Mouse (Mus musculus) megakaryocyte, embryonic 14.5 days (primary cell): ENCODE results near the gene Pgap2. TPM values are rescaled to one million over a fixed set of nuclear protein-coding genes. Genes with fewer than 3 reads are reported as not detected.

Experiments used
- H3K27me3 ChIP-seq: replicated peaks from 2 replicates; pipeline ENCODE3; 2012; ENCODE audit warnings: inconsistent platforms
- H3K36me3 ChIP-seq: replicated peaks from 2 replicates; pipeline ENCODE3; 2012; ENCODE audit warnings: low read length, inconsistent platforms, mixed read lengths
- H3K4me1 ChIP-seq: 2 replicates; pipeline ENCODE4 v1.6.1; 2012; ENCODE audit warnings: inconsistent platforms
- H3K4me3 ChIP-seq: replicated peaks from 2 replicates; pipeline ENCODE3; 2012; ENCODE audit warnings: moderate library complexity, mild to moderate bottlenecking, inconsistent platforms
- H3K9me3 ChIP-seq: 2 replicates; pipeline ENCODE4 v1.6.1; 2012; ENCODE audit warnings: inconsistent platforms
- FLI1 ChIP-seq: IDR thresholded peaks from 2 replicates; pipeline ENCODE4 v1.6.1; 2012; ENCODE audit warnings: low read length, inconsistent platforms, mixed read lengths
- GATA1 ChIP-seq: IDR thresholded peaks from 3 replicates; pipeline ENCODE4 v1.6.1; 2012; ENCODE audit warnings: mixed read lengths, low read length, inconsistent platforms, borderline replicate concordance
- polyA plus RNA-seq: library from polyadenylated mRNA; stranded (reverse); fragments of >175 nt; gene quantifications from 2 replicates; pipeline ENCODE4 v1.2.3, GENCODE M21; 2012; ENCODE audit warnings: low replicate concordance; ENCODE audit not compliant: insufficient read depth

The Pgap2 gene
- polyA plus RNA-seq, 1 experiment: 17.3 TPM

DNA sequence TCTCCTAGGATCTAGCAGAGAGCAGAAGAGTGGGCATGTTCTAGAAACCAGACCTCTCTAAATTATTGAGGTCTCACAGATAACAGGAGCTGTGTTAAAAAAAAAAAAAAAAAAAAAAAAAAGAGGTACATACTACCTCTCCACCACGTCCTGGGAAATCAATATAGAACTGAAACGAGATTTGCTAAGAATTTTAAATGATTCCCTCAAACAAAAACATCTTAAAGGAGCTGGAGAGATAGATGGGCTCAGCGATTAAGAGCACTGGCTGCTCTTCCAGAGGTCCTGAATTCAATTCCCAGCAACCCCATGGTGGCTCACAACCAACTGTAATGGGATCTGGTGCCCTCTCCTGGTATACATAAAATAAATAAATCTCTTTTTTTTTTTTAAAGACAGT lies 1.1 kb downstream of the Pgap2 start:
- Histone ChIP-seq H3K4me3 (peak overlapping the region; percentile 98), H3K9me3 (no peaks in the 10 kb centered on the region), H3K27me3 (no peaks in the 10 kb centered on the region), H3K4me1 (peaks cover 49% of the 10 kb centered on the region), H3K36me3 (peaks cover 4% of the 10 kb centered on the region)
- TF ChIP-seq FLI1 (no peak), GATA1 (no peak)

DNA sequence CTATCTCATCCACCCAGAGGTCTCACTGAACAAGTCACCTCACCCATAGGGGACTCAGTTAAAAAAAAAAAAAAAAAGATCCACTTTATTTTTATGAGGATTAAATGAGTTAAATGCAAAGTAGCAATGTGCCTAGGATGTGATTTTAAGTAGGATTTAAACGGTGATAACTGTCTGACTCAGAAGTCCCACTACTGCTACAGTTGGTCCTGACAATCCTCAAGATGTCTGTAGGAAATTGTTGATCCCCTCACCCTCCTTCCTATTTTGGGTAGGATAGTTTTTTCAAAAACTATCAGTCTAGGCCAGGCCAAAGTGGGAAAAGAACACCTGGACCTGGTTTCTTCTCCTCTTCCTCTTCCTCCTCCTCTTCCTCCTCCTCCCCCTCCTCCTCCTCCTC lies 11.9 kb downstream of the Pgap2 start:
- H3K4me3 ChIP-seq: peak overlapping the region; percentile 93
- peaks cover 46% of the 10 kb centered on the region for H3K4me1 ChIP-seq
- TF ChIP-seq FLI1: no peak
- TF ChIP-seq GATA1: no peak
- H3K9me3 ChIP-seq: no peaks in the 10 kb centered on the region
- H3K36me3 ChIP-seq: peaks cover 14% of the 10 kb centered on the region
- no peaks in the 10 kb centered on the region for H3K27me3 ChIP-seq

- TF ChIP-seq FLI1 (no peak), GATA1 (no peak)
- Histone ChIP-seq H3K4me1 (peaks cover 42% of the 10 kb centered on the region), H3K4me3 (peak overlapping the region; percentile 93), H3K36me3 (peaks cover 18% of the 10 kb centered on the region), H3K9me3 (no peaks in the 10 kb centered on the region), H3K27me3 (no peaks in the 10 kb centered on the region)
Observed at GRCm38 (mm10) chr7:102222336-102222735, 12.3 kb downstream of the Pgap2 start.

GRCm38 (mm10) chr7:102222830-102223556 lies 13.0 kb downstream of the Pgap2 start:
- Histone ChIP-seq H3K36me3 (peaks cover 23% of the 10 kb centered on the region), H3K27me3 (no peaks in the 10 kb centered on the region), H3K4me3 (peak overlapping the region; percentile 93), H3K9me3 (no peaks in the 10 kb centered on the region), H3K4me1 (peaks cover 37% of the 10 kb centered on the region)
- no peak for TF ChIP-seq GATA1
- no peak for TF ChIP-seq FLI1

GRCm38 (mm10) chr7:102223883-102224738 lies 14.1 kb downstream of the Pgap2 start:
- peak overlapping the region; percentile 14 for H3K4me3 ChIP-seq
- TF ChIP-seq GATA1 (no peak), FLI1 (no peak)
- no peaks in the 10 kb centered on the region for H3K27me3 ChIP-seq
- peaks cover 35% of the 10 kb centered on the region for H3K4me1 ChIP-seq
- H3K9me3 ChIP-seq: no peaks in the 10 kb centered on the region
- H3K36me3 ChIP-seq: peaks cover 26% of the 10 kb centered on the region

DNA sequence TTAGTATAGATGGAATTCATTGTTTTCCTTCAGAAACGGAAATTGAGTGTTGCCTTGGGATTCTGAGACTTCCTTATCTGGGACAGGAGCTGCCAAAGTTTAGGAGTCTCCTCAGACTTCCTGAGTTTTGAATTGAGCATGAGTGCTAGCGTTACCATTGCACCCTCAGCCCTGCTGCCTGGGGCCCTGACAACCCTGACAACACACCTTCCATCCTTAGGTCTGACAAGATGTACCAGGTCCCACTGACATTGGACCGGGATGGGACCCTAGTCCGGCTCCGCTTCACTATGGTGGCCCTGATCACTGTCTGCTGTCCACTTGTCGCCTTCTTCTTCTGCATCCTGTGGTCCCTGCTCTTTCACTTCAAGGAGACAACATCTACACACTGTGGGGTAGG lies 16.0 kb downstream of the Pgap2 start:
- Histone ChIP-seq H3K9me3 (no peaks in the 10 kb centered on the region), H3K4me3 (no peak overlapping the region), H3K4me1 (peaks cover 47% of the 10 kb centered on the region), H3K36me3 (peaks cover 29% of the 10 kb centered on the region), H3K27me3 (no peaks in the 10 kb centered on the region)
- TF ChIP-seq FLI1 (no peak), GATA1 (no peak)

DNA sequence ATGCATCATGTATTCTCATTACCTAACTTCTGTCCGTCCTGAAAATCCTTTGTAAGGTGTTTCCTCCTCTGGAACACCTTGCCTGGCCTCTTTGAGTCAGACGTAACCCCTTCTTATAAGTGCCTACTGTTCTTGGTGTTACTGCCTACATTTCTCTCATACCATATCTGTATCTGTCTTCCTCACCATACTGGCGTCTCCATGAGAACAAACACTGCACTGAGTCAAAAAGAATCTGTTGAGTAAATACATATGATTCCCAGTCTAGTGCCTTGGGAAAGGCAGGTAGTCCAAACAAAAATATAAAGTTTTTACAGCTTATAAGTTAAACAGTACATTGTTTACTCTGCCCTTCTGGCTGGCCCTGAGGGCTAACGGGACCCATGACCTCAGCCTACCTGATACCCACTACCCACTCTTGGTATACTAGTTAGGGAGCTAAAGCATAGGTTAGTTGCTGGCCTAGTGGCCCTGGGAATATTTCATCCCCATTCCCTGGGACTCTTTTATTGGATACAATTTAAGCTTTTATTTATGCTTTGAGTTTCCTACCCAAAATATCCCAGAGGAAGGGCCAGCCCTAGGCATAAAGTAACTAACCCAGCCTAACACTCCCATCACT lies 18.2 kb downstream of the Pgap2 start:
- Histone ChIP-seq H3K4me1 (peaks cover 45% of the 10 kb centered on the region), H3K36me3 (peaks cover 36% of the 10 kb centered on the region), H3K9me3 (no peaks in the 10 kb centered on the region), H3K4me3 (no peak overlapping the region), H3K27me3 (no peaks in the 10 kb centered on the region)
- TF ChIP-seq FLI1: no peak
- TF ChIP-seq GATA1: no peak

DNA sequence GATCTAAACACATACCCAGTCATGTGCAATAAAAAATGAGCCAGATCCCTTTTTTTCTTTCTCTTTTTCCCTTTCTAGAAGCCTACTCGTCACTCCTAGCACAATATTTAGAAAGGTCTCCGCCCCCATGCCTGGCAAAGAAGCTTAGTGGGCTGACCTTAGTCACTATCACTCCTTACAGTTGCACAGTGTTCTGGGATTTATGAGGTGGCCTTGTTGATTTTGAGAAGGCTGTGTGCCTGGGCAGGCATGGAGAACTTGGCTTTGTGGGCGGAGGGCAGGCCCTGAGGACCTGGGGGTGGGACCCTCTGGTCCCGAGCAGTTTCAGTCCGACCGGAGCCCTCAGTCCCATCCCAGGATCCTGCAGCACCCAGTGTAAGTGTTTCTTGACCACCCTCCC lies 19.8 kb downstream of the Pgap2 start:
- TF ChIP-seq GATA1 (no peak), FLI1 (no peak)
- H3K27me3 ChIP-seq: no peaks in the 10 kb centered on the region
- H3K36me3 ChIP-seq: peaks cover 40% of the 10 kb centered on the region
- peaks cover 37% of the 10 kb centered on the region for H3K4me1 ChIP-seq
- H3K4me3 ChIP-seq: no peak overlapping the region
- no peaks in the 10 kb centered on the region for H3K9me3 ChIP-seq

DNA sequence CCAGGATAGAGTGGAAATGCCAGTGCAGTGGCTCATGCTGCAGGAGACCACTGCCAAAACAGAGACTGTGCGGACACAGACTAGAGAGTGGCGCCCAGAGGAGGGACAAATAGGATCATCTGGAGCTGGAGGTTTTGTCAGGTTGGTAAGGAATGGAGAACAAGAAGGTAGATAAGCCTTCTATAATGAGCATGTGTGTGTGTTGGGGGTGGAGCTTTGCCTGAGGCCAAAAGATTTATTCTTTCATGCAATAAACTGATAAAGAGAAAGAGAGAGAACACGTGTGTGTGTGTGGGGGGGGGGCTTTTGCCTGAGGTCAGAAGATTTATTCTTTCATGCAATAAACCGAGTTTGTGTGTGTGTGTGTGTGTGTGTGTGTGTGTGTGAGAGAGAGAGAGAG lies 23.1 kb downstream of the Pgap2 start:
- no peak for TF ChIP-seq GATA1
- no peak for TF ChIP-seq FLI1
- peaks cover 49% of the 10 kb centered on the region for H3K4me1 ChIP-seq

More for the DNA sequence above, 23.1 kb downstream of the Pgap2 start:
- Histone ChIP-seq H3K27me3 (no peaks in the 10 kb centered on the region), H3K36me3 (peaks cover 48% of the 10 kb centered on the region), H3K9me3 (no peaks in the 10 kb centered on the region), H3K4me3 (no peak overlapping the region)
